Mouse (Mus musculus): Measurements from ENCODE around the gene Cacna1d.

The Cacna1d gene

GRCm38 (mm10) chr14:30457897-30458296 lies 33.4 kb downstream of the Cacna1d start:
- DNase-seq, result peak; percentile 65

GRCm38 (mm10) chr14:30457436-30457835 lies 33.8 kb downstream of the Cacna1d start:
- DNase-seq, result peak; percentile 67

- DNase-seq, result no peak
Measured at GRCm38 (mm10) chr14:30455801-30456595, 35.3 kb downstream of the Cacna1d start.

- DNase-seq, result no peak
Measured at GRCm38 (mm10) chr14:30439915-30440314, 51.3 kb downstream of the Cacna1d start.

- no peak for DNase-seq
Measured at GRCm38 (mm10) chr14:30435316-30435715, 55.9 kb downstream of the Cacna1d start.

- DNase-seq, result no peak
Measured at GRCm38 (mm10) chr14:30430446-30430845, 60.8 kb downstream of the Cacna1d start.

- no peak for DNase-seq
Measured at GRCm38 (mm10) chr14:30430026-30430425, 61.2 kb downstream of the Cacna1d start.

- no peak for DNase-seq
Measured at GRCm38 (mm10) chr14:30429606-30430005, 61.6 kb downstream of the Cacna1d start.

GRCm38 (mm10) chr14:30428757-30429156 lies 62.5 kb downstream of the Cacna1d start:
- no peak for DNase-seq

GRCm38 (mm10) chr14:30425876-30426275 lies 65.4 kb downstream of the Cacna1d start:
- no peak for DNase-seq

- DNase-seq, result no peak
Measured at GRCm38 (mm10) chr14:30425175-30425574, 66.1 kb downstream of the Cacna1d start.

- no peak for DNase-seq
Measured at GRCm38 (mm10) chr14:30424638-30425037, 66.6 kb downstream of the Cacna1d start.

- DNase-seq, result no peak
Measured at GRCm38 (mm10) chr14:30422376-30423140, 68.7 kb downstream of the Cacna1d start.

- DNase-seq, result no peak
Measured at GRCm38 (mm10) chr14:30419458-30419857, 71.8 kb downstream of the Cacna1d start.

- no peak for DNase-seq
Measured at GRCm38 (mm10) chr14:30419046-30419445, 72.2 kb downstream of the Cacna1d start.

GRCm38 (mm10) chr14:30415830-30416229 lies 75.4 kb downstream of the Cacna1d start:
- DNase-seq, result no peak

GRCm38 (mm10) chr14:30414131-30414530 lies 77.1 kb downstream of the Cacna1d start:
- DNase-seq, result no peak

- DNase-seq, result no peak
Measured at GRCm38 (mm10) chr14:30409331-30409730, 81.9 kb downstream of the Cacna1d start.

- no peak for DNase-seq
Measured at GRCm38 (mm10) chr14:30405456-30406225, 85.6 kb downstream of the Cacna1d start.

GRCm38 (mm10) chr14:30378306-30378705 lies 112.9 kb downstream of the Cacna1d start:
- no peak for DNase-seq

- DNase-seq, result no peak
Measured at GRCm38 (mm10) chr14:30372878-30373277, 118.4 kb downstream of the Cacna1d start.

- no peak for DNase-seq
Measured at GRCm38 (mm10) chr14:30371070-30371469, 120.2 kb downstream of the Cacna1d start.

GRCm38 (mm10) chr14:30367074-30367473 lies 124.2 kb downstream of the Cacna1d start:
- no peak for DNase-seq
